Mouse (Mus musculus): ENCODE measurements around the gene Dvl1. TPM values are rescaled to one million over a fixed set of nuclear protein-coding genes. Genes with fewer than 3 reads are reported as not detected.

Dvl1 gene
- total RNA-seq (2021): 10 to 100 TPM; 35.3 to 36.0 TPM

DNA sequence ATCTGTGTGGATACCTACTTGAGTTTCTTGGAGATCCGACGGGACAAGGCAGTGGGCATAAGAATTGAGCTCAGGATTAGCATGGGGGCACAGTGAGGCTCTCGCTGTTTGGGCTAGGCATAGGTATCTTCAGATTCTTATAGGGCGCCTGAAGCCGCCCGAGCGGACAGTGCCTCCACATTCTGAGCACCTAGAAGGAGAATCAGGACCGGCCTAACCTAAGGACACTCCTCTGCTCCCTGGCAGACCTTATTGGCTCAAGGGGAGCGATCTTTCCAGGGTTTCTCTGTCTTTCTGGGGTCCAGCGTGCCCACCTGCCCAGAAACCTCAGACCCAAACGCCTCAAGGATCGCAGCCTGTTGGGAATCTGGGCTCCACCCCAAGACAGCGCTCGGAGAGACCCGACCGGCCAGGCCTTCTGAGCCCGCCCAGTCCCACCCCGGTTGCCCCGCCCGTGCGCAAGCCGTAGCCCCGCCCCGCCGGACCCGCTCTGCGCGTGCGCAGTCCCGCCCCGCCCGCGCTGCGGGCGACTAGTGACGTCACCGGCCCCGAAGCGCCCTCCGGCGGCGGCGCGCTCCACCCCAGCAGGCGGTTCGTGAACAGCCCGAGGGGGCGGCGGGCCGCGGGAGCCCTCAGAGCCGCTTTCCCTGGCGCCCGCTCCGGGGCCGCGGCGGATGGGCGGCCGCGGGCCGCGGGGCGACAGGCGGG, at the start of gene Dvl1:
Gene Dvl1 (plus strand): TSS at position 532 of the 708 bp plus-strand sequence.
- DNase-seq: peak; percentile 96 to 97
- intact Hi-C loops (cut with DNase I): no loop called here

DNA sequence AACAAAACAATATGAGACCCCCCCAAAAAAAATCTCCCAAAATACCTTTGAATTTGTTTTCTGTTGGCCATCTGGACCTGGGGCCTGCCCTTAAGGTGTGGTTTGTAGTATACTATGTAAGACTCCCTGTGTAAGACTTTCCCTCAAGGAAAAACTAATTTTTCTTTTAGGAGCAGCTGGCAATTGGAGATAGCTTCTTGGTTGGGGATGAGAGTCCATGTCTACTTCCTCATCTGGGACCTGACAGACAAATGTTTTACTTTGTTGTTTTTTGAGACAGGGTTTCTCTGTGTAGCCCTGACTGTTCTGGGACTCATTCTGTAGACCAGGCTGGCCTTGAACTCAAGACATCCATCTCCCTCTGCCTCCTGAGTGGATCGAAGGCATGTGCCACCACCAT, 45.1 kb upstream of the Dvl1 start:
- no peak for DNase-seq
- intact Hi-C loops (cut with DNase I): no loop called here

DNA sequence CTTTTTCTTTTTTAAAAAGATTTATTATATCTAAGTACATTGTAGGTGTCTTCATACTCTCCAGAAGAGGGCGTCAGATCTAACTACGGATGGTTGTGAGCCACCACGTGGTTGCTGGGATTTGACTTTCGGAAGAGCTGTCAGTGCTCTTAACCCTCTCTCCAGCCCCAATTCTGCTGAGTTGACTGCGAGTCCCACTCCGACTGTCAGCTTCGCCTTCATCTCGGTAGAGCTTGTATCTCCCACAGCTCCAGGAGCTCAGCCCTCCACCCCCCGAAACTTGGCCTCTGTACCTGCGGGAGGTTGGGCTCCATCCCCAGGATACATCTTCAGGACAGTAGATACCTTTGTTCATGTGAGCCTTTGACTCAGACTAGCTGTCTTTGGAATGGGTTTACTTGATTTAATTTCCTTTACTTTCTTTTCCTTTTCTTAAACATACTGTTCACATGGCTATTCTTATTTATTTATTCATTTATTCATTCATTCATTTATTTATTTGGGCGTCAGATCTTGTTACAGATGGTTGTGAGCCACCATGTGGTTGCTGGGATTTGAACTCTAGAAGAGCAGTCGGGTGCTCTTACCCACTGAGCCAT, 44.4 kb upstream of the Dvl1 start, which contains the start of gene Mrpl20:
Gene Mrpl20 (plus strand): TSS at position 138 of the 599 bp plus-strand sequence.
- intact Hi-C loops (cut with DNase I): no loop called here
- DNase-seq: peak in 1 of 2 experiments; percentile 11

DNA sequence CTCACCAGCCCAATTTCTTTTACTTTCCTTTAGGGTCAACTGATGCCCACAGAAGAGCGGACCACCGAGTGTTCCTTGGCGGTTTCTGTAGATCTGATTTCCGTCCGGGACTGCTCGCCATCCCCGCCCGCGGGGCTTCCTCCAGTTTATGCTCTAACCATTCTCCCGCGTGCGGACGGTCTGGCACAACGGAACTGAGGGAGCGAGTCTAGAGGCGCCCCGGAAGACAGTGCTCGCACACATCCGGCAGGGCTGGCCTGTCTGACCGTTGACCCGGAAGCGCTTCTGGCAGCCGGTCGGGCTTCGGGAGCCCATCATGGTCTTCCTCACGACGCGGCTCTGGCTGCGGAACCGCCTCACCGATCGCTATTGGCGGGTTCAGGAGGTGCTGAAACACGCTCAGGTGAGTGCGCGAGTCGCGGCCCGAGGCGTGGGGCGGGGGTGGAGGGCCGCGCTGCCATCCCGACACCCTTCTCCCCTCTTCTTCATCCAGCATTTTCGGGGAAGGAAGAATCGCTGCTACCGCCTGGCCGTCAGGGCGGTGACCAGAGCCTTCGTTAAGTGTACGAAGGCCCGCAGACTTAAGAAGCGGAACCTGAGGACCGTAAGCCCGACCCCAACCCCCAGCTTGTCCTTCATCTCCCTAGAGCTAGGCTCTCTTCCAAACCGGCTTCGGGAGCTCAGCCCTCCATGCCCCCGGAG, 43.7 kb upstream of the Dvl1 start:
- DNase-seq: peak; percentile 97 to 99
- intact Hi-C loops (cut with DNase I): no loop called here

DNA sequence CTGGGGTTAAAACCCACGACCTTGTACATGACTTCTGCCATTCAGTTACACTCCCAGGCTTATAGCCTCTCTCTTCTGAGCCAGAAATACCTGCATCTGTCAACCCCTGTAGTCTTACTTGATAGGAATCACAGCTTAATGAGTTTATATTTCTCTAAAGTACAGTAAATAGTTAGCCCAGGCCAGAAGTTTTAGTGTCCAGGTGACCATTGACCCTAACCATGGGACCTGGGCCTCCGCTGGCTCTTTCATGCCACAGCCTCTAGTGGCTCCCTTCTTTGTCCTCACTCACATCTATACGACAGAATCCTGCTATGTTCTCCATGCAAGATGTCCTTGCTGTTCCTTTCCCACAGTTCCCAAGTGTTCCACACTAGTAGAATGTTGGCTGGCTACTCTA, 39.4 kb upstream of the Dvl1 start:
- DNase-seq: no peak
- intact Hi-C loops (cut with DNase I): no loop called here

DNA sequence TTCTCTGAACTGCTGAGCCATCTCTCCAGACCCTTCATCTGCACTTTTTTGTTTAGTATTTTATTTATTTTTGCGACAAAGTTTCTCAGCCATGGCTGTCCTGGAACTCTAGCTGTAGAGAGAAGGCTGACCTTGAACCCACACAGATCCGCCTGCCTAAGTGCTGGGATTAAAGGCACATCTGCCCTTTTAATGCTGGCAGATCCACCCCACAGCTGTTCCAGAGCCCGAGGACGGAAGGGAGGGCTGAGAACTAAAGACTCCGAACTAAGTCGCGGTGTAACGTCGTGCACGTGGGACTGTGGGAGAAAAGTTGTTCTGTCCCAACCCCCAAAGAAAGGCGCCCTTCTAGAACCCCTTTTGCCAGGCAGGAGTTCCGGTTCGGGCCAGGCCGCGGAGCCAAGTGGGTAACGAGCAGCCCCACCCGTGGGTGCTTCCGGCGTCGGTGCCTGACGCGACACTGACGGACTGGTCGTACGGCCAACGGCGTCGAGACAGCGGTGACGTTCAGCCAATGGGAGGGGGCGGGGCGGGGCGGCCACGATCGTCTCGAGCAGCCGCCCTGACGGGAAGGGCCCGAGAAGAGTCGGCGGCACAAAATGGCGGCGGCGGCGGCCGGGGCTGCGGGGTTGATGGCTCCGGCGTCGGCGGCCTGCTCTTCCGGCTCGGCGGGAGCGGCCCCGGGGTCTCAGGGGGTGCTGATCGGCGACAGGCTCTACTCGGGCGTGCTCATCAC, 35.1 kb upstream of the Dvl1 start, which contains the start of gene Ccnl2:
Gene Ccnl2 (plus strand): TSS at position 561 of the 736 bp plus-strand sequence.
- DNase-seq: peak; percentile 95
- intact Hi-C loops (cut with DNase I): loop anchor here (2.0 kb wide), 1 partner anchor 17 kb away; no protein-coding TSS in a partner anchor

DNA sequence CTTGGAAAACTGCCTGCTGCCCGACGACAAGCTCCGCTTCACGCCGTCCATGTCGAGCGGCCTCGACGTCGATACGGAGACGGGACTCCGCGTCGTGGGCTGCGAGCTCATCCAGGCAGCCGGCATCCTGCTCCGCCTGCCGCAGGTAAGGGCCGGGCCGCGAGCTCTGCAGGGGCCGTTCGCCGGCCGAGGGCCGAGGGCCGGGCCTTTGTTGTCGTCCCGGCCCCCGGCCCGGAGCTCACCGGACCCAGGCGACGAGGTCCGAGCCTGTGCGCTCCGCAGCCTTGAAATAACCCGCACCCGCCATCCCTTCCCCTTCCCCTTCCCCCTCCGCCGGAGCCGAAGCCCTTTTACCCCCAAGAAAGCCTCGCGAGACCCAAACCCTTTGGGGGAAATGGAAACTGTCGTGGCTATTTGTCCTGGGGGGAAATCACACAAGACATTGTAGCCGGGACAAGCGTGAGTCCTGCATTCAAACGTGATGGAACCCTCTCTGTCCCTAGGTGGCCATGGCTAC, 34.5 kb upstream of the Dvl1 start:
- DNase-seq: peak; percentile 38 to 65
- intact Hi-C loops (cut with DNase I): loop anchor here (2.0 kb wide), 1 partner anchor 16 kb away; no protein-coding TSS in a partner anchor

DNA sequence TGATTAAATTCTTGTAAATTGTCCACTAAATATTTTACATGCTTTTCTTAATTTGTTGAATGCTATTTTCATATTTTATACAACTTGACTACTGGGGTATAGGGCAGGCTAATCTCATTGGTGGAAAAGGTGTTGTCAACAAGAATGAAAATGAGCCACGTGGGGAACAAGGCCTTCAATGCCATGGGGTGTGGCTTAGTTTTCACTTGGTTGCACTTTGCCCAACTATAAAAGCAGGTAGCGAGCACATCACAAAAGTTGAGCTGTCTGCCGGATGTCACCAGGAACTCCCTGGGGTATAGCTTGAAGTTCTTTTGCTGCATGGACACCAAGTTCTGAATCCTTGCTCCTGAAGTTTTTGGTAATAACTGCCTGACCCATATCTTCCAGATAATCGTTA, 29.7 kb upstream of the Dvl1 start:
- intact Hi-C loops (cut with DNase I): no loop called here
- DNase-seq: no peak

DNA sequence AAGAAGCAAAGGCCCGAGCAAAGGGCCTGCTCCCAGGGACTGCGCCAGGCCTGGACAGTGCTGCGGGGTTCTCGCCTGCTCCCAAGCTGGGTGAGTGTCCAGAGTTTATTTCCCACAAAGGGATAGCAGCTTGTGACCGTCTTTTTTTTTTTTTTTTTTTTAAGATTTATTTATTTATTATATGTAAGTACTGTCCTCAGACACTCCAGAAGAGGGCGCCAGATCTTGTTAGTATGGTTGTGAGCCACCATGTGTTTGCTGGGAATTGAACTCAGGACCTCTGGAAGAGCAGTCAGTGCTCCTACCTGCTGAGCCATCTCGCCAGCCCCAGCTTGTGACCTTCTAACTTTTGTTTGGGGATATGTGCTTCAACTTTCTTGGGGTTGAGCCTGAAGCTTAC, 26.2 kb upstream of the Dvl1 start:
- intact Hi-C loops (cut with DNase I): no loop called here
- DNase-seq: peak in 1 of 2 experiments; percentile 53

DNA sequence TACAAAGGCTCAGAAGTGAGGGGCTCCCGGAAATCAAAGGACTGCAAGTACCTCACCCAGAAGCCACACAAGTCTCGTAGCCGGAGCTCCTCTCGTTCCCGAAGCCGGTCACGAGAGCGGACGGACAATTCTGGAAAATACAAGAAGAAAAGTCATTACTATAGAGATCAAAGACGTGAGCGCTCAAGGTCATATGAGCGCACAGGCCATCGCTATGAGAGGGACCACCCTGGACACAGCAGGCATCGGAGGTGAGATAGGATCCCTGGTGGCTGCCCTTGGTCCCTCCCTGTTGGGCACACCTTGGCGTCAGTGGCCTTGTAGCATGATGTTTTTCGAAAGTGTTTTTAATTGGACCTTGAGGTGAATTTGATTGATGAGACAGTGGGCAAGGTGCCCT, 23.8 kb upstream of the Dvl1 start:
- intact Hi-C loops (cut with DNase I): no loop called here
- no peak for DNase-seq

DNA sequence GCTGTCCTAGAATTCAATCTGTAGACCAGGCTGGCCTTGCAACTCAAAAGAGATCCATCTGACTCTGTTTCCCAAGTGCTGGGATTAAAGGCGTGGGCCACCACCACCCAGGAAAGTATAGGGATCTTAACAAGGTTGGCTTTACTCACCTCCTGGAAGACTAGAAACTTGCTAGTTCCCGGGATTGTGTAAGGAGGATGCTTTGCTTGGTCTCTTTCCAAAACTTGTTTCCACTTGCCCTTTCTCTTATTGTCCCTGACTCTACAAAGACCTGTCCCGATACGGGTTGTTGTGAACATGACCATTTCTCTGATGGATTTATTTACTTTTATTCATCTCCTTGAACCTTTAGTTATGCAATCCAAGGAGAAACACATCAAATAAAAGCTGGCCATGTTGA, 17.3 kb upstream of the Dvl1 start:
- no peak for DNase-seq
- intact Hi-C loops (cut with DNase I): loop anchor here (2.0 to 5.0 kb wide), 2 partner anchors 17 to 112 kb away; partner anchors contain the start of genes Ccnl2 and Ube2j2

DNA sequence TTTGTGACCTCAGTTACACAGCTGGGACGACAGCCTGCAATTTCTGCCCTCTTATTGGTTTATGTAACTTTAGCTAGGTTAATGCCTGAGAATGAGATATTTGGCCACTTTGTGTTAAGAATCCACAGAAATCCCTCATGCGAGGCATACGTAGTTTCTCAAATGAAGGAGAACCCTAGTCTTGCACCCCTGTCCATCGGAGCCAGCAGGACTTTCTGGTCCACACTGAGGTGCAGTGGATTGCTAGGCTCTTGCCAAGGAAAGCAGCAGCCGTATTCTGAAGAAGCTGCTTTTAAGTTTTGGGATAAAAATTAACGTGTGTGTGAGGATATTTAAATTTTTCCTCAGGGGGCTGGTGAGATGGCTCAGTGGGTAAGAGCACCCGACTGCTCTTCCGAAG, 16.6 kb upstream of the Dvl1 start:
- intact Hi-C loops (cut with DNase I): loop anchor here (5.0 kb wide), 1 partner anchor 112 kb away; the partner anchor contains the start of gene Ube2j2
- no peak for DNase-seq

DNA sequence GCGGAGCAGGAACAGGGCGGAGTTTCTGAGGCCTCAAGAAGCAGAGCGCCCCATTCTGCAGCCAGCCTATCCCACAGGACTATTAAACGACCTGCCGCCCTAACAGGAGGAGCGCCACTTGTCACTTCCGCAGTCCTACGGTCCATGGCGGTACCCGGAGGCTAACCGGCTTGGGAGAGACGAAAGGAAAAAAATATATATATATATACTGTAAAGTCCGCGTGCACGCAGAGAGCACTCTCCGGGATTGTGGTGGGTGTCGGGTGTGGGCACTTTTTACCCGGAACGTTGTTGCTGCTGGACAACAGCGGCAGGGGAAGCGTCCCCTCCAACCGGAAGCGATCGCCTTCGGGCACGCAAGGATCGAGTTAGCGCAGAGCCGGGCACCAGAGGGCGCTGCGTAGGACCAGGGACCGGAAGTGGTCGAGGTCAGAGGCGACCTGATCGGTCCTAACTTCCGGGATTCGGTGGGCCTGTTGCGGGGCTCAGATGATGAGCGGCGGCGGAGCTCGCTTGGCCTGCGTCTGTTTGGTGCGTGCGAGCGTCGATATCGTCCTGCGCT, 15.9 kb upstream of the Dvl1 start, which contains the start of gene Aurkaip1:
Gene Aurkaip1 (plus strand): TSS at position 68 of the 562 bp plus-strand sequence.
- intact Hi-C loops (cut with DNase I): loop anchor here (5.0 kb wide), 1 partner anchor 111 kb away; the partner anchor contains the start of gene Ube2j2
- DNase-seq: peak; percentile 97

DNA sequence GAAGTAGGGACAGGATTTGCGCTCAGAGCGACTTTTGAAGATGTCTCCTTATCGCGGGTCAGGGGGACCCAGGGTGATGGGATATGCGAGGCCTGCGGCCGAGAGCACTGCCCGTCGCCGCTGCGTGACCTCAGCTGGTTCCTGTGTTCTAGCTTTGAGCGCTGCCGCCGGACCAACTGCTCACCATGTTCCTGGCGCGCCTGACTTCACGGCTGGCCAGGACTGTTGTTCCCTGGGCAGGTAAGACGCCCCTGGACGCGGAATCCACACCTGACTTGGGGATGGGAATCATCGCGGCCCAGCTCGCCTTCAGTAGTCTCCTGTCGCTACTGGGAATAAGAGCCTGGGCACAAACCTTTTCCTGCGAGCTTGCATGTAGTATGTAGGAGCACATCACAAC, 15.4 kb upstream of the Dvl1 start:
- no peak for DNase-seq
- intact Hi-C loops (cut with DNase I): loop anchor here (5.0 kb wide), 1 partner anchor 110 kb away; the partner anchor contains the start of gene Ube2j2

DNA sequence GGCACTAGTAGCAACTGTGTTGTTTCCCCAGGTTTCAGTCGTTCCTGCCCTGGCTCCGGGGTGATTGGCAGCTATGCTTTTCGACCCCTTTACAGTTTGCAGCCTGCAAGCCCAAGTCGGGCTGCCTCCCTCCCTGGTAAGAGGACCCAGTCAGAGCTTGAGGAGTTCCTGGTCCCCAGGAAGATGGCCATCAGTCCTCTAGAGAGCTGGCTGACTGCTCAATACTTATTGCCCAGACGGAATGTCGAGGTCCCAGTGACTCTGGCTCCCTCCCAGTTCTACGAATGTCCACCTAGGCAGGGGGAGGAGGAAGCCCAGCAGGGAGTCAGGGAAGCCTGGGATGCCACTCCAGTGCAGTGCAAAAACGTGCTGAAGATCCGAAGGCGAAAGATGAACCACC, 14.9 kb upstream of the Dvl1 start:
- intact Hi-C loops (cut with DNase I): loop anchor here (5.0 kb wide), 1 partner anchor 110 kb away; the partner anchor contains the start of gene Ube2j2
- no peak for DNase-seq

DNA sequence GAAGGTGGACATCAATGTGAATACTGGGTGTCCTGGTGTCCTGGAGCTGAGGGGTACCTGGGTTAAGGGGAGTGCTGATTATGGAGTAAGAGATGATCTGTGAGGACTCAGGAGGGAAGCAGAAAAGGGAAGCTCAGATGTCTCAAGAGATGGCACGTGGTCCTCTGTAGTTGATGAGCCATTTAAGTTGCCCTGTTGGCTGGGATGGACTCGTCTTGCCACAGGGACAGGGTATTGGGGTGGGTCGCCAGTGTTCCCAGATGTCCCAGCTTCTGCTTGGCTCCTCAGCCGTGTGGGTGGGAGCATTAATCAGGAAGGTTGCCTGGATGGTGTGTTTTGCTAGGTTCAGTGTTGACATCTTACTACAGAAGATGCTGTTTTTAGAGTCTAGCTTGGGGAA, 14.0 kb upstream of the Dvl1 start:
- intact Hi-C loops (cut with DNase I): loop anchor here (5.0 kb wide), 1 partner anchor 109 kb away; the partner anchor contains the start of gene Ube2j2

DNA sequence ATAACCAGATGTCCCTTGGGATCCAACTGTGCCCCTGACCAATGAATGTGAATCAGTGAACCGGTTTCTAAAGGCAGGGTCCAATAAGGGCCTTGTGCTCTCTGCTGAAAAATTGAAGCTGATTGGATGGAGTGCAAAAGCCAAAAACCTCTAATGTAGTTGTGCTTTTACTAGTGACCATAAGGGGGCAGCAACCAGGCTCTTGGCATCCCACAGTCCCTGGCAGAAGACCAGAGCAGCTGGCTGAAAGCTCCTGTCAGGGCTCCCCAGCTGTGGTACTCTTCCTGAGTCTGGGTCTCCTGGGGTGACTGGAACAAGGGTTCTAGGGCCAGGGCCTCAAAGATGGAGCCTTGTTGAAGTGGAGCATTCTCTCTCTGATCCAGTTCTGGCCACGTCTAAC, 13.4 kb upstream of the Dvl1 start:
- intact Hi-C loops (cut with DNase I): loop anchor here (5.0 kb wide), 1 partner anchor 108 kb away; the partner anchor contains the start of gene Ube2j2
- peak; percentile 90 to 94 for DNase-seq

More for the DNA sequence above, 14.0 kb upstream of the Dvl1 start:
- DNase-seq: no peak

DNA sequence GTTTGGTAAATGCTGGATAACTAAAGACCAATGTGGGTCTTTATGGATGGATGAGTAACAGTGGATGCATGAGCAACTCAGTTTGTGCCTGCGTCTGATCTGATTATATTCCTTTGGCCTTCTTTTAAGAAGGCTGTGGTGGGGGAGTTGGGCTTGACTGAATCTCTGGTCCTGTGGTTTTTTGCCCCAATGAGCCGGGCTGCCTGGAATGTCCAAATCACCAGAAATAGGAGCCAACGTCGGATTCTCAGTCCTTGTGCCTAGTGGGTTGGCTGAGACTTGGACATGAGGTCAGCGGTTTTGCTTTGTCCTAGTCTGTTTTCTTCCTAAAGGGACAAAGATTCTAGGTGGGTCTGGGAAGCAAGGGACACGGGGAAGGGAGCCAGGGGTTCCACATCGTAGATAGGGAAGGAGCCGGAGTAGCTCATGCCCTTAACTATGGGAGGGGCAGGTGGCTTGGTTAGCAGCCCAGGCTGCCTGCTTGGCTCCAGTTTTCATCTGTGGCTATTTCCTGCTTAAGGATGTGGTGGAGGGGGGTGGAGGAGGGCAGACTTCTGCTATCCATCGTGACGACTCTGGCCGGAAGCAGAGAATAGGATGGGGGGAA, 9.7 kb upstream of the Dvl1 start:
- intact Hi-C loops (cut with DNase I): no loop called here
- DNase-seq: peak; percentile 73

Measured in heart, postnatal 10 days (tissue).